Mouse (Mus musculus) cerebellum, postnatal 36 days (tissue): ENCODE data around the gene Slc25a54.

Source experiments
- DNase-seq, 2 experiments: peaks; one replicate each; pipeline ENCODE4 v3.0.0; 2021 to 2022; ENCODE audit warnings: mixed read lengths in 2 of 2

Slc25a54 gene

GRCm38 (mm10) chr3:109125531-109125930 is 45.3 kb downstream of the Slc25a54 start:
- no peak for DNase-seq

GRCm38 (mm10) chr3:109129768-109130167 is 49.5 kb downstream of the Slc25a54 start:
- no peak for DNase-seq

GRCm38 (mm10) chr3:109132966-109133365 is 52.7 kb downstream of the Slc25a54 start:
- DNase-seq = no peak

- no peak for DNase-seq
These were observed 53.8 kb downstream of the Slc25a54 start for GRCm38 (mm10) chr3:109134036-109134435.

- no peak for DNase-seq
These were observed 55.1 kb downstream of the Slc25a54 start for GRCm38 (mm10) chr3:109135352-109135751.

- DNase-seq = peak; percentile 28 to 31
These were observed 72.3 kb downstream of the Slc25a54 start for GRCm38 (mm10) chr3:109152561-109152960.

- DNase-seq = no peak
These were observed 73.1 kb downstream of the Slc25a54 start for GRCm38 (mm10) chr3:109153410-109153809.

- DNase-seq = no peak
These were observed 75.8 kb downstream of the Slc25a54 start for GRCm38 (mm10) chr3:109155926-109156669.

GRCm38 (mm10) chr3:109157481-109157880 is 77.2 kb downstream of the Slc25a54 start:
- DNase-seq = no peak

- DNase-seq = no peak
These were observed 83.8 kb downstream of the Slc25a54 start for GRCm38 (mm10) chr3:109164088-109164487.

GRCm38 (mm10) chr3:109164644-109165043 is 84.4 kb downstream of the Slc25a54 start:
- no peak for DNase-seq

GRCm38 (mm10) chr3:109165214-109165829 is 85.1 kb downstream of the Slc25a54 start:
- no peak for DNase-seq
